In the genomic region with DNA sequence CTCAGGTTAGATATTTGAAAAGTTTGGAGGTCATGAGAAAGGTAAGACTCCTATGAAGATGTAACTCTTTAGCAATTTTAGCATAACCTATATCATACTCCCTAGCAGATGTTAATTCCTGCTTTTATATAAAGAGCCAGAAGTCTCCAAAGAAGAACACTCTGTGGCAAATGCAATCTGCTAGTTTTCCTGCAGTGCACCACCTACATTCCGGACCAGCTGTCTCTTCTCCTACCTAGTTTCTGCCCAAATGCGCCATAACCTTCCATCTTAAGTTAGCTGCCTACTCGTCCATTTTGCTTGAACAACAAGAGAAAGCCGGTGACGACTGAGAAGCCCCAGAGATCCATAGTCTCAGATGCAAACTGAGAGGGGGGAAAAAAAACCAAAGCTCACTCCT, we compare ENCODE assay signal across 15 mouse cellular contexts.
"Had no signal": no experiment of that assay in that cellular context is flagged by ENCODE, and none has a peak within 500 bp of the region (broad histone marks: within the 10 kb centered on the region; RNA-seq: fewer than 3 reads in every experiment).

No protein-coding gene starts in this region.

- ATAC-seq: forebrain, postnatal 0 days; hindbrain, postnatal 0 days; intestine, embryonic 16.5 days had no signal

- DNase-seq: forebrain, postnatal 0 days; gastrocnemius, postnatal 14 days; gastrocnemius, postnatal 36 days; heart, adult 2 months; heart, postnatal 14 days; heart, postnatal 36 days; kidney, adult 11 months; kidney, adult 2 months; kidney, adult 9 months; kidney, postnatal 14 days; kidney, postnatal 36 days; layer of hippocampus, adult 9-11 months; liver had no signal
